Mouse (Mus musculus) CH12.LX (cell line): Measurements from ENCODE around the gene Med20.

Experiments used
- CTCF ChIP-seq, 2 experiments: IDR thresholded peaks in 1 of 2; conservative IDR thresholded peaks in 1 of 2; 2 replicates each; pipeline ENCODE4 v1.5.1; 2011 to 2012; ENCODE audit warnings: low read depth in 2 of 2, low read length in 2 of 2, improper control_type of control experiment in 1 of 2, inconsistent platforms in 1 of 2, mild to moderate bottlenecking in 1 of 2, moderate library complexity in 1 of 2
- EP300 ChIP-seq: IDR thresholded peaks from 2 replicates; pipeline ENCODE4 v1.6.1; 2011; ENCODE audit warnings: low read length, improper control_type of control experiment
- ETS1 ChIP-seq: conservative IDR thresholded peaks from 2 replicates; pipeline ENCODE4 v1.6.1; 2012; ENCODE audit warnings: low read depth, mild to moderate bottlenecking, inconsistent platforms, low read length, improper control_type of control experiment, moderate library complexity
- IRF4 ChIP-seq: IDR thresholded peaks from 2 replicates; pipeline ENCODE4 v1.6.1; 2014; ENCODE audit warnings: low read depth, mild to moderate bottlenecking, inconsistent platforms, low read length, improper control_type of control experiment
- MYC ChIP-seq: IDR thresholded peaks from 2 replicates; pipeline ENCODE4 v1.6.1; 2011; ENCODE audit warnings: low read depth, mild to moderate bottlenecking, improper control_type of control experiment, low read length
- USF1 ChIP-seq: IDR thresholded peaks from 2 replicates; pipeline ENCODE4 v1.6.1; 2014; ENCODE audit warnings: low read depth, mild to moderate bottlenecking, inconsistent platforms, low read length, improper control_type of control experiment
- ZC3H11A ChIP-seq: IDR thresholded peaks from 2 replicates; pipeline ENCODE4 v1.6.1; 2012; ENCODE audit warnings: low read depth, mild to moderate bottlenecking, inconsistent platforms, low read length, improper control_type of control experiment

- TF ChIP-seq CTCF (conservative IDR thresholded peaks at IDR 0.05 in 1 of 2, IDR thresholded peaks at IDR 0.05 in 1 of 2; ENCODE audit: low read depth in 2 of 2, low read length in 2 of 2) (no peak), EP300 (no peak), ZC3H11A (no peak), IRF4 (no peak), MYC (no peak), ETS1 (no peak), USF1 (no peak)
Observed at GRCm38 (mm10) chr17:47593854-47594182, 17.6 kb upstream of the Med20 start.
